ENCODE assay signal across 14 mouse cellular contexts in genomic region chr17:30192416-30193005, GRCm38 (mm10).
DNase-seq lines count a peak whose midpoint lies in the region; ATAC-seq and TF ChIP-seq lines count a peak whose summit lies in the region.
"Had no signal": no experiment of that assay in that cellular context is flagged by ENCODE, and none has a peak within 500 bp of the region (broad histone marks: within the 10 kb centered on the region; RNA-seq: fewer than 3 reads in every experiment).

No protein-coding gene starts in this region.

- no peaks in the 10 kb centered on the region for H3K27me3 ChIP-seq in forebrain, embryonic 11.5 days (ENCODE audit: control insufficient read depth, insufficient read depth, low read length)
- H3K27me3 ChIP-seq in forebrain, embryonic 15.5 days = no peaks in the 10 kb centered on the region
- H3K27me3 ChIP-seq: heart, embryonic 15.5 days; stomach, embryonic 15.5 days had no signal

- no peak for TF ChIP-seq CTCF in layer of hippocampus, adult 2 months (conservative IDR thresholded peaks at IDR 0.05)

- H3K36me3 ChIP-seq in forebrain, embryonic 11.5 days (ENCODE audit: control insufficient read depth, insufficient read depth, low read length) = no peaks in the 10 kb centered on the region
- H3K36me3 ChIP-seq in forebrain, embryonic 15.5 days = no peaks in the 10 kb centered on the region
- H3K36me3 ChIP-seq: heart, embryonic 15.5 days; stomach, embryonic 15.5 days had no signal

- H3K4me3 ChIP-seq in forebrain, embryonic 11.5 days (ENCODE audit: low read depth, low read length) = no peak overlapping the region
- no peak overlapping the region for H3K4me3 ChIP-seq in forebrain, embryonic 15.5 days
- H3K4me3 ChIP-seq in layer of hippocampus, adult 2 months = no peak overlapping the region
- H3K4me3 ChIP-seq: heart, embryonic 15.5 days; limb, embryonic 10.5 days; stomach, embryonic 15.5 days had no signal

- H3K4me1 ChIP-seq in forebrain, embryonic 11.5 days (replicated peaks; ENCODE audit: control insufficient read depth, insufficient read depth, low read length) = peaks cover 24% of the 10 kb centered on the region
- H3K4me1 ChIP-seq in forebrain, embryonic 15.5 days = peaks cover 88% of the 10 kb centered on the region

- no peak overlapping the region for H3K27ac ChIP-seq in forebrain, embryonic 11.5 days (ENCODE audit: low read depth, low read length)
- H3K27ac ChIP-seq in forebrain, embryonic 15.5 days (replicated peaks) = no peak overlapping the region
- peak overlapping the region; percentile 70 for H3K27ac ChIP-seq in layer of hippocampus, adult 2 months
- H3K27ac ChIP-seq: heart, embryonic 15.5 days; limb, embryonic 10.5 days; stomach, embryonic 15.5 days had no signal

- DNase-seq in forebrain, embryonic 11.5 days (ENCODE audit: low spot score) = peak; percentile 31
- DNase-seq in layer of hippocampus, adult 2 months (ENCODE audit: low spot score in 2 of 2) = peak; percentile 8 to 9
- DNase-seq in layer of hippocampus, adult 9-10 months (ENCODE audit: low spot score) = no peak
- DNase-seq in testis, postnatal 10 days (ENCODE audit: low spot score) = peak; percentile 39
- no peak for DNase-seq in testis, postnatal 14 days (ENCODE audit: low spot score)
- peak; percentile 21 for DNase-seq in right cerebral cortex, postnatal 25 days
- no peak for DNase-seq in adrenal gland, adult 8-10 months

- H3K4me2 ChIP-seq in forebrain, embryonic 11.5 days (ENCODE audit: low read depth, low read length, severe bottlenecking) = no peak overlapping the region
- H3K4me2 ChIP-seq in forebrain, embryonic 15.5 days (replicated peaks) = no peak overlapping the region
- H3K4me2 ChIP-seq: heart, embryonic 15.5 days; stomach, embryonic 15.5 days had no signal

- no peak overlapping the region for H3K9ac ChIP-seq in forebrain, embryonic 11.5 days (ENCODE audit: low read length)
- H3K9ac ChIP-seq in forebrain, embryonic 15.5 days (replicated peaks) = no peak overlapping the region
- H3K9ac ChIP-seq: heart, embryonic 15.5 days; liver, postnatal 0 days; stomach, embryonic 15.5 days had no signal

- ATAC-seq in forebrain, embryonic 11.5 days (replicated peaks; ENCODE audit: low FRiP score) = no peak
- ATAC-seq in forebrain, embryonic 15.5 days (replicated peaks) = no peak
- ATAC-seq: activated CD4-positive, CD25-positive, alpha-beta regulatory T cell, adult 4 months; inflammation-experienced regulatory T-cells, adult 6 months; liver, postnatal 0 days had no signal

- WGBS in forebrain, embryonic 11.5 days = 90% methylated on average over 26 of the region's 26 CpGs
- WGBS in forebrain, embryonic 15.5 days = 86% methylated on average over 26 of the region's 26 CpGs

- no peaks in the 10 kb centered on the region for H3K9me3 ChIP-seq in forebrain, embryonic 11.5 days (ENCODE audit: control insufficient read depth, low read length)
- H3K9me3 ChIP-seq in forebrain, embryonic 15.5 days = no peaks in the 10 kb centered on the region
- H3K9me3 ChIP-seq: heart, embryonic 15.5 days; limb, embryonic 10.5 days; stomach, embryonic 15.5 days had no signal

Comparison
In these comparisons a context has a peak if more than half of its experiments do, and no peak if none do; other contexts are left out.
1. DNase-seq: peak in forebrain, embryonic 11.5 days (single experiment), layer of hippocampus, adult 2 months (2 of 2), testis, postnatal 10 days (single experiment) and right cerebral cortex, postnatal 25 days (single experiment); none in layer of hippocampus, adult 9-10 months (single experiment), testis, postnatal 14 days (single experiment) and adrenal gland, adult 8-10 months (single experiment).